Mouse (Mus musculus) G1E (cell line): ENCODE data around the gene Dnph1.

ENCODE experiments used
- CTCF ChIP-seq: IDR thresholded peaks from 2 replicates; pipeline ENCODE4 v1.5.1; 2012; ENCODE audit warnings: low read depth, low read length, inconsistent platforms, mixed read lengths
- GATA1 ChIP-seq: IDR thresholded peaks from 2 replicates; pipeline ENCODE4 v1.6.1; 2012; ENCODE audit warnings: borderline replicate concordance, low read length, inconsistent platforms, mixed read lengths
- POLR2AphosphoS5 ChIP-seq: IDR thresholded peaks from 2 replicates; pipeline ENCODE4 v1.6.1; 2012; ENCODE audit warnings: low read depth, low read length, inconsistent platforms; ENCODE audit not compliant: insufficient replicate concordance
- TAL1 ChIP-seq: conservative IDR thresholded peaks from 2 replicates; pipeline ENCODE4 v1.6.1; 2012; ENCODE audit warnings: low read depth, low read length, inconsistent platforms, mixed read lengths

DNA sequence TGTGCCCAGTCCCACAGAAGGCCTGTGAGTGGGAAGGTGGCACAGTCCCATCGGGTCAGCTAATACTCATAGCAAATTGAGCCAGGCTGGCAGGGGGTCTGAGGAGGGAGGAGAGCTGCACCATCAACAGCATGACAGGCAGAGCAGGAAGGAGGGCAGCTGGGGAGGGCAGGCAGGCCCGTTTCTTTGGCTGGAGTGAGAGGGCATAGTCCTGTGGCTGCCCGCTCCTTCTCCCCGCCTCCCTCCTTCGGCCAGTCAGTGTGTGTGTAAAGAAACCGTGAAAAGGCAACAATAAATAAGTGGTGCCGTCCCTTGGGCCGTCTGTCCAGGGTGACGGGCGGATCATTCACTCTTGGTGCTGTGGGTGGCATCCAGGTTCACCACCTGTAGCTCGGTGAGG lies 52.2 kb downstream of the Dnph1 start:
- TF ChIP-seq CTCF, result no peak
- no peak for TF ChIP-seq TAL1
- TF ChIP-seq GATA1, result no peak
- no peak for TF ChIP-seq POLR2AphosphoS5
